Mouse (Mus musculus) frontal cortex, postnatal 25 days (tissue): ENCODE measurements at regions not wholly inside any gene's neighbourhood (a gene's known extent, or its start where the extent isn't known, plus 50 kb on each side); places are given as distances from the start of the nearest gene placed in this dataset.
"Not testable (repeated sequence)": the region's sequence is repeated elsewhere in the genome, so short reads cannot be mapped to it uniquely, and the experiment has no call there.

Source experiments
- DNase-seq, 2 experiments: peaks; one replicate each; pipeline ENCODE4 v3.0.0; 2022; ENCODE audit warnings: low spot score in 2 of 2

- DNase-seq = no peak
Measured at GRCm38 (mm10) chr12:77058596-77059190, 96.7 kb upstream of the Max start.

GRCm38 (mm10) chr12:77056748-77057370, 94.9 kb upstream of the Max start:
- DNase-seq = no peak

- DNase-seq = no peak
Measured at GRCm38 (mm10) chr12:77054700-77055099, 92.7 kb upstream of the Max start.

- no peak for DNase-seq
Measured at GRCm38 (mm10) chr12:77054211-77054610, 92.2 kb upstream of the Max start.

- peak; percentile 23 to 36 for DNase-seq
Measured at GRCm38 (mm10) chr12:77052853-77053252, 90.9 kb upstream of the Max start.

GRCm38 (mm10) chr12:77048380-77048779, 86.4 kb upstream of the Max start:
- DNase-seq = no peak

GRCm38 (mm10) chr12:77047273-77047672, 85.3 kb upstream of the Max start:
- no peak for DNase-seq

- no peak for DNase-seq
Measured at GRCm38 (mm10) chr12:77045956-77046355, 84.0 kb upstream of the Max start.

GRCm38 (mm10) chr12:77045356-77045755, 83.4 kb upstream of the Max start:
- no peak for DNase-seq

GRCm38 (mm10) chr12:77042356-77042755, 80.4 kb upstream of the Max start:
- no peak for DNase-seq

GRCm38 (mm10) chr12:77041141-77041540, 79.1 kb upstream of the Max start:
- DNase-seq = no peak

GRCm38 (mm10) chr12:77039953-77040305, 77.9 kb upstream of the Max start:
- DNase-seq = no peak

- no peak for DNase-seq
Measured at GRCm38 (mm10) chr12:77039295-77039952, 77.4 kb upstream of the Max start.

- DNase-seq = no peak
Measured at GRCm38 (mm10) chr12:77035676-77036075, 73.7 kb upstream of the Max start.

GRCm38 (mm10) chr12:77031448-77031847, 69.4 kb upstream of the Max start:
- DNase-seq = no peak

- no peak for DNase-seq
Measured at GRCm38 (mm10) chr12:77025431-77025879, 63.5 kb upstream of the Max start.

- DNase-seq = no peak
Measured at GRCm38 (mm10) chr12:77022538-77022937, 60.5 kb upstream of the Max start.

GRCm38 (mm10) chr12:77021881-77022280, 59.9 kb upstream of the Max start:
- no peak for DNase-seq

- DNase-seq = peak in 1 of 2 experiments; percentile 41
Measured at GRCm38 (mm10) chr12:77019708-77020511, 57.9 kb upstream of the Max start.

GRCm38 (mm10) chr12:77019148-77019547, 57.1 kb upstream of the Max start:
- not testable (repeated sequence) for DNase-seq

- no peak for DNase-seq
Measured at GRCm38 (mm10) chr12:77018373-77018772, 56.4 kb upstream of the Max start.

- no peak for DNase-seq
Measured at GRCm38 (mm10) chr12:77014908-77015307, 52.9 kb upstream of the Max start.
